Mouse (Mus musculus) frontal cortex, postnatal 14 days (tissue): ENCODE data around the gene Gm4565.
"Not testable (repeated sequence)": the region's sequence is repeated elsewhere in the genome, so short reads cannot be mapped to it uniquely, and the experiment has no call there.

Experiments
- DNase-seq, 2 experiments: peaks; one replicate each; pipeline ENCODE4 v3.0.0; 2022; ENCODE audit warnings: low spot score in 2 of 2

The Gm4565 gene

DNA sequence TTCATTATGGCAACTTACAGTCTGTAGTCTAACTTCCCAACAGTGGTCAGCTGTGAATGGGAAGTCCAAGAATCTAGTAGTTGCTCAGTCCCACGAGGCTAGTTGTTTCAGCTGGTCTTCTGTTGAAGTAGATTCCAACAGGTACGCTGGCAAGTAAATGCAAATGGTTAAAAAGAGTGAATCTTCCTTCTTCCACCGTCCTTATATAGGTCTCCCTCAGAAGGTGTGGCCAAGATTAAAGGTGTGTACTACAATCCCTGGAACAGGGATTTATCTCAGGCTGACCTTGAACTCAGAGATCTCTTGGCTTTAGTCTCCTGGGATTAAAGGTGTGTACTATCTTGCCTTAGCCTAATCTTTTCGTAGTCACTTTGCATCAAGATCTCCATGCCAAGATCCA is at the start of gene Gm4565:
Gm4565 (minus strand) TSS at position 101 of the 400 bp plus-strand sequence.
- DNase-seq = not testable (repeated sequence)

DNA sequence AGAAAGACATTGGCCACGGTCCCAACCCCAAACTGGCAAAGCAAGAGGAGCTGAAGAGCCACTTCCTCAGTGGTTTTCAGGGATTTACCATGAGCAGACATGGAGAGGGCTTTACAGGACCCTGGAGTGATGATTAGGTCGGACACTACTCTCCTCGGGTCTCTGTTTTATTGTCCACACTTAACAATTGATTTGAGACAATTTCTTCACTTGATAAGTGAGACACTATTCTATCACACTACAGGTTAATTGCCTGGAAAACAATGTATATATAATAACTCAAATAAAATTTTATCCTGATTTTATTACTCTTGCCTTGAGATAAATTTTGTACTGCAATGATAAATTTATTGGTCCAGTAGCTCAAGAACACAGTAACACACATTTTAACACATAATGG is 22.7 kb downstream of the Gm4565 start, which contains the start of gene Gm4201:
Gm4201 (minus strand) TSS at position 101 of the 400 bp plus-strand sequence.
- DNase-seq = not testable (repeated sequence)

DNA sequence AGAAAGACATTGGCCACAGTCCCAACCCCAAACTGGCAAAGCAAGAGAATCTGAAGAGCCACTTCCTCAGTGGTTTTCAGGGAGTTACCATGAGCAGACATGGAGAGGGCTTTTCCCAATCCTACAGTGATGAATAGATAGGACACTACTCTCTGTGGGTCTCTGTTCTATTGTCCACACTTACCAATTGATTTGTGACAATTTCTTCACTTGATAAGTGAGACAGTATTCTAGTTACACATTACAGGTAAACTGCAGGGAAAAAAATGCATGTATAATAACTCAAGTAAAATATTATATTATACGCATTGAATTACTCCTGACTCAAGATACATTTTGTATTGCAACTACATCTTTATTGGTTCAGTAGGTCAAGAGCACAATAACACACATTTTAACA is 53.1 kb downstream of the Gm4565 start, which contains the start of gene Gm8677:
Gm8677 (minus strand) TSS at position 101 of the 400 bp plus-strand sequence.
- DNase-seq = not testable (repeated sequence)
